Mouse (Mus musculus) large intestine, adult 2 months (tissue): ENCODE results near the gene Ssbp2. TPM values are rescaled to one million over a fixed set of nuclear protein-coding genes. Genes with fewer than 3 reads are reported as not detected.

Experiments used
- polyA plus RNA-seq: library from polyadenylated mRNA; depleted of rRNA; stranded (reverse); fragments of >200 nt; gene quantifications from 2 replicates; pipeline ENCODE4 v1.2.3, GENCODE M21; 2012; rRNA removed

Gene Ssbp2
- polyA plus RNA-seq, 1 experiment, result 8.2 TPM

Other genes starting within 250 kb of the Ssbp2 start
- gene Atg10, start 236.3 kb upstream of the Ssbp2 start, polyA plus RNA-seq, result 1.0 and 1.1 TPM in 2 replicates